Mouse (Mus musculus): ENCODE data around the gene Nsun2. TPM values are rescaled to one million over a fixed set of nuclear protein-coding genes. Genes with fewer than 3 reads are reported as not detected.
"Not testable (repeated sequence)": the region's sequence is repeated elsewhere in the genome, so short reads cannot be mapped to it uniquely, and the experiment has no call there.

The Nsun2 gene
- polyA plus RNA-seq, 1 experiment from 2014 or later: 172 TPM

GRCm38 (mm10) chr13:69612175-69612544 lies 78.6 kb downstream of the Nsun2 start:
- Histone ChIP-seq H3K9me3 (replicated peaks) (no peaks in the 10 kb centered on the region), H3K4me1 (peaks cover 16% of the 10 kb centered on the region), H3K27me3 (ENCODE audit: low read depth, poor library complexity, severe bottlenecking) (peaks cover 14% of the 10 kb centered on the region), H3K36me3 (peaks cover 41% of the 10 kb centered on the region), H3K4me3 (peak overlapping the region; percentile 92), H3K27ac (peak overlapping the region; percentile 91)
- WGBS: under 1% methylated on average over 24 of the region's 24 CpGs
- DNase-seq (ENCODE audit: low spot score): no peak

GRCm38 (mm10) chr13:69616716-69617115 lies 83.2 kb downstream of the Nsun2 start:
- peaks cover 9% of the 10 kb centered on the region for H3K4me1 ChIP-seq
- H3K27ac ChIP-seq: no peak overlapping the region
- peaks cover 87% of the 10 kb centered on the region for H3K36me3 ChIP-seq
- no peaks in the 10 kb centered on the region for H3K27me3 ChIP-seq (ENCODE audit: low read depth, poor library complexity, severe bottlenecking)
- WGBS: 91% methylated on average over 6 of the region's 6 CpGs
- H3K4me3 ChIP-seq: no peak overlapping the region
- DNase-seq (ENCODE audit: low spot score): no peak
- no peaks in the 10 kb centered on the region for H3K9me3 ChIP-seq (replicated peaks)

GRCm38 (mm10) chr13:69623843-69624242 lies 90.3 kb downstream of the Nsun2 start:
- DNase-seq (ENCODE audit: low spot score): no peak
- no peaks in the 10 kb centered on the region for H3K9me3 ChIP-seq (replicated peaks)
- WGBS: 84% methylated on average over 5 of the region's 5 CpGs
- H3K27ac ChIP-seq: no peak overlapping the region
- no peak overlapping the region for H3K4me3 ChIP-seq
- no peaks in the 10 kb centered on the region for H3K27me3 ChIP-seq (ENCODE audit: low read depth, poor library complexity, severe bottlenecking)
- peaks cover 99% of the 10 kb centered on the region for H3K36me3 ChIP-seq
- no peaks in the 10 kb centered on the region for H3K4me1 ChIP-seq

- Histone ChIP-seq H3K27me3 (ENCODE audit: low read depth, poor library complexity, severe bottlenecking) (no peaks in the 10 kb centered on the region), H3K27ac (no peak overlapping the region), H3K36me3 (peaks cover 99% of the 10 kb centered on the region), H3K9me3 (replicated peaks) (no peaks in the 10 kb centered on the region), H3K4me3 (no peak overlapping the region), H3K4me1 (no peaks in the 10 kb centered on the region)
- WGBS: 87% methylated on average over 3 of the region's 3 CpGs
- no peak for DNase-seq (ENCODE audit: low spot score)
These were observed 91.0 kb downstream of the Nsun2 start for GRCm38 (mm10) chr13:69624510-69624909.

- H3K4me3 ChIP-seq: no peak overlapping the region
- over 99% methylated on average over 3 of the region's 3 CpGs for WGBS
- no peaks in the 10 kb centered on the region for H3K4me1 ChIP-seq
- no peak overlapping the region for H3K27ac ChIP-seq
- H3K27me3 ChIP-seq (ENCODE audit: low read depth, poor library complexity, severe bottlenecking): no peaks in the 10 kb centered on the region
- peaks cover 100% of the 10 kb centered on the region for H3K36me3 ChIP-seq
- H3K9me3 ChIP-seq (replicated peaks): no peaks in the 10 kb centered on the region
- no peak for DNase-seq (ENCODE audit: low spot score)
These were observed 94.4 kb downstream of the Nsun2 start for GRCm38 (mm10) chr13:69627941-69628340.

DNA sequence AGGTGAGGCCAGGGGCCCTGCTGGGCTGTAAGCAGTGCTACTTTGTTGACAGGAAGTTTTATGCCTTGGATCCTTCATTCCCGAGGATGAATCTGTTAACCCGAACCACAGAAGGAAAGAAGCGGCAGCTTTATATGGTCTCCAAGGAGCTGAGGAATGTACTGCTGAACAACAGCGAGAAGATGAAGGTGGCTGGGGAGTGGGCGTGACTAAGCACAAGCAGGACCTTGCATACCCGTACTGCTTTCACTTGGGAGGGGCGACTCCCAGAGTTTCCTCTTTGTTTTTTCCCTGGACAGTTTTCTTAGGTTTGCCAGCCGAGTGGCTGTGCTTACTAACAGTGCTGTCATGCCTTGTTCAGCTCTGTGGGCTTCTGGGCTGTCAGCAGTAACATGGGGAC lies 97.0 kb downstream of the Nsun2 start:
- Histone ChIP-seq H3K27ac (no peak overlapping the region), H3K36me3 (peaks cover 100% of the 10 kb centered on the region), H3K4me1 (no peaks in the 10 kb centered on the region), H3K27me3 (ENCODE audit: low read depth, poor library complexity, severe bottlenecking) (no peaks in the 10 kb centered on the region), H3K4me3 (no peak overlapping the region), H3K9me3 (replicated peaks) (no peaks in the 10 kb centered on the region)
- WGBS: 88% methylated on average over 8 of the region's 8 CpGs
- no peak for DNase-seq (ENCODE audit: low spot score)

GRCm38 (mm10) chr13:69631111-69631510 lies 97.6 kb downstream of the Nsun2 start:
- no peaks in the 10 kb centered on the region for H3K9me3 ChIP-seq (replicated peaks)
- no peak overlapping the region for H3K4me3 ChIP-seq
- H3K4me1 ChIP-seq: no peaks in the 10 kb centered on the region
- no peaks in the 10 kb centered on the region for H3K27me3 ChIP-seq (ENCODE audit: low read depth, poor library complexity, severe bottlenecking)
- 94% methylated on average over 3 of the region's 3 CpGs for WGBS
- no peak for DNase-seq (ENCODE audit: low spot score)
- peaks cover 100% of the 10 kb centered on the region for H3K36me3 ChIP-seq
- H3K27ac ChIP-seq: no peak overlapping the region

DNA sequence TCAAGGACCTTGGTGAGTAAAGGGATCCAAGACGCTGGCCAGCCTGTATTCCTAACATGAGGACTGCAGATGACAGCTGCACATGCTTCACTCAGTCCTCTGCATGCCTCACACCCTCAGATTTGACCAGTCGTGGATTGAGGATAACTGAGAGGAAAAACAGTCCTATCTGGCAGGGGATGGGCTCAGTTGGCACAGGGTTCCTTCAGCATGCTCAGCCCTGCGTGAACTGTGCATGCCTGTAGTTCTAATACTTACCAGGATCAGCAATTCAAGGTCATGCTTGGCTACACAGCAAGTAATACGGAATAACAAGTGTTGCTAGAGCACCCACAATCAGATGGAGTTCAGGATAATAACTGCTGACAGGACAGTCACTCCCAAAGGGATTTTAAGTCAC lies 98.1 kb downstream of the Nsun2 start:
- 89% methylated on average over 4 of the region's 4 CpGs for whole genome bisulfite sequencing
- Histone ChIP-seq H3K27ac (no peak overlapping the region), H3K9me3 (replicated peaks) (no peaks in the 10 kb centered on the region), H3K27me3 (ENCODE audit: low read depth, poor library complexity, severe bottlenecking) (no peaks in the 10 kb centered on the region), H3K4me3 (no peak overlapping the region), H3K4me1 (no peaks in the 10 kb centered on the region), H3K36me3 (peaks cover 100% of the 10 kb centered on the region)
- DNase-seq (ENCODE audit: low spot score): no peak

DNA sequence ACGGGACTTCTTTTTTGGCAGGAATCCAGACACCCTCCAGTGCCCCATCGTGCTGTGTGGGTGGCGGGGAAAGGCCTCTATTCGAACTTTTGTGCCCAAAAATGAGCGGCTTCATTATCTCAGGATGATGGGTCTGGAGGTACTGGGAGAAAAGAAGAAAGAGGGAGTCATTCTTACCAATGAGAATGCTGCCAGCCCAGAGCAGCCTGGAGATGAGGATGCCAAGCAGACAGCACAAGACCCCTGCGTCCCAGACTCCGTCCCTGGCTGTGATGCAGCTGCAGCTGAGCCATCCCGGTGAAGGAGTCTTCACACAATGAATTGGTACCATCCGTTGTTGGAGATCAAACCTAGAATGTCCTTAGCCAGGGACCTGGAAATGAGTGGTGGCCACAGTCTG lies 100.0 kb downstream of the Nsun2 start:
- Histone ChIP-seq H3K4me1 (no peaks in the 10 kb centered on the region), H3K36me3 (peaks cover 100% of the 10 kb centered on the region), H3K27me3 (ENCODE audit: low read depth, poor library complexity, severe bottlenecking) (no peaks in the 10 kb centered on the region), H3K27ac (no peak overlapping the region), H3K9me3 (replicated peaks) (no peaks in the 10 kb centered on the region), H3K4me3 (no peak overlapping the region)
- WGBS: 97% methylated on average over 9 of the region's 9 CpGs
- DNase-seq (ENCODE audit: low spot score): no peak

- 90% methylated on average over 2 of the region's 2 CpGs for WGBS
These were observed 100.4 kb downstream of the Nsun2 start for GRCm38 (mm10) chr13:69633988-69634387.

GRCm38 (mm10) chr13:69635836-69636235 lies 102.3 kb downstream of the Nsun2 start:
- not testable (repeated sequence) for H3K4me1 ChIP-seq; H3K9me3 ChIP-seq (replicated peaks); DNase-seq (ENCODE audit: low spot score); H3K4me3 ChIP-seq; H3K27me3 ChIP-seq (ENCODE audit: low read depth, poor library complexity, severe bottlenecking); H3K27ac ChIP-seq
- peaks cover 99% of the 10 kb centered on the region for H3K36me3 ChIP-seq
- 97% methylated on average over 7 of the region's 7 CpGs for WGBS

More at GRCm38 (mm10) chr13:69633988-69634387, 100.4 kb downstream of the Nsun2 start:
- no peaks in the 10 kb centered on the region for H3K27me3 ChIP-seq (ENCODE audit: low read depth, poor library complexity, severe bottlenecking)
- H3K4me3 ChIP-seq: no peak overlapping the region
- no peak for DNase-seq (ENCODE audit: low spot score)
- H3K9me3 ChIP-seq (replicated peaks): no peaks in the 10 kb centered on the region
- H3K4me1 ChIP-seq: no peaks in the 10 kb centered on the region
- H3K27ac ChIP-seq: no peak overlapping the region
- peaks cover 100% of the 10 kb centered on the region for H3K36me3 ChIP-seq

DNA sequence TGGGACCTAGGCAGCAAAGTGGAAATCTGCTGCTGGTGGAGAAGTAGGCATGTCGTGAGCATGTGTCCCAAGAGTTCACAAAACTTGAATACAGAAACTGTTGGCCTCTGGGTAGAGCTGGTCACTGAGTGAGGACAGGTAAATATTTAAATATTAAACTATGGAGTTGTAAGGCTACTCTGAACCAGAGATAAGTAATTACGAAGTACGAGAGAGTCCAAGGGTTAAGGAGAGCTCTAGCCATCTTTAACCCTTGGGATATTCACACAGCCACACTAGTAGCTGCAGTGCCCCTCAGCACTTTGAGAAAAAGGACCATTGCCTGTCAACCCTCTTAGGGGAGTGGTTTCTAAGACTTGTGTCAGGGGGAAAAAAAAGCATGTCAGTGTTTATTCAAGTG lies 102.8 kb downstream of the Nsun2 start:
- H3K27me3 ChIP-seq (ENCODE audit: low read depth, poor library complexity, severe bottlenecking): no peaks in the 10 kb centered on the region
- WGBS: 94% methylated on average over 3 of the region's 3 CpGs
- DNase-seq (ENCODE audit: low spot score): no peak
- peaks cover 93% of the 10 kb centered on the region for H3K36me3 ChIP-seq
- H3K27ac ChIP-seq: no peak overlapping the region
- H3K4me1 ChIP-seq: no peaks in the 10 kb centered on the region
- H3K4me3 ChIP-seq: no peak overlapping the region
- no peaks in the 10 kb centered on the region for H3K9me3 ChIP-seq (replicated peaks)

- Histone ChIP-seq H3K27me3 (ENCODE audit: low read depth, poor library complexity, severe bottlenecking) (no peaks in the 10 kb centered on the region), H3K4me3 (no peak overlapping the region), H3K27ac (no peak overlapping the region), H3K4me1 (no peaks in the 10 kb centered on the region), H3K36me3 (peaks cover 89% of the 10 kb centered on the region), H3K9me3 (replicated peaks) (no peaks in the 10 kb centered on the region)
- no peak for DNase-seq (ENCODE audit: low spot score)
- WGBS: 94% methylated on average over 6 of the region's 6 CpGs
These were observed 103.3 kb downstream of the Nsun2 start for GRCm38 (mm10) chr13:69636816-69637215.

- H3K4me1 ChIP-seq: no peaks in the 10 kb centered on the region
- H3K4me3 ChIP-seq: no peak overlapping the region
- no peak for DNase-seq (ENCODE audit: low spot score)
- H3K36me3 ChIP-seq: peaks cover 80% of the 10 kb centered on the region
- no peaks in the 10 kb centered on the region for H3K9me3 ChIP-seq (replicated peaks)
- WGBS: 94% methylated on average over 9 of the region's 9 CpGs
- H3K27ac ChIP-seq: no peak overlapping the region
- no peaks in the 10 kb centered on the region for H3K27me3 ChIP-seq (ENCODE audit: low read depth, poor library complexity, severe bottlenecking)
These were observed 104.1 kb downstream of the Nsun2 start for GRCm38 (mm10) chr13:69637657-69638056.

Measured in limb, embryonic 10.5 days (tissue).